Mouse (Mus musculus) stomach, embryonic 14.5 days (tissue): ENCODE results near the gene Tbc1d20. TPM values are rescaled to one million over a fixed set of nuclear protein-coding genes. Genes with fewer than 3 reads are reported as not detected.
"Not testable (repeated sequence)": the region's sequence is repeated elsewhere in the genome, so short reads cannot be mapped to it uniquely, and the experiment has no call there.

Source experiments
- ATAC-seq: fragments of 200-750 bp; cut with Nextera tagmentation; 2 replicates; pipeline ENCODE4 v1.8.0; 2017; ENCODE audit warnings: low read depth, moderate TSS enrichment; ENCODE audit not compliant: insufficient number of reproducible peaks, insufficient read depth, low FRiP score
- H3K27ac ChIP-seq: fragments of 300-500 bp; sonication (generic); 2 replicates; pipeline ENCODE4 v1.5.1; 2014; ENCODE audit warnings: mild to moderate bottlenecking, low read length, moderate library complexity, mixed read lengths
- H3K27me3 ChIP-seq: fragments of 300-500 bp; sonication (generic); 2 replicates; pipeline ENCODE4 v1.6.1; 2014; ENCODE audit warnings: low read length, control low read depth, mixed read lengths; ENCODE audit not compliant: control insufficient read depth, insufficient read depth
- H3K36me3 ChIP-seq: fragments of 300-500 bp; sonication (generic); 2 replicates; pipeline ENCODE4 v1.6.1; 2014; ENCODE audit warnings: mild to moderate bottlenecking, control low read depth, low read length, moderate library complexity, mixed read lengths; ENCODE audit not compliant: control insufficient read depth, insufficient read depth
- H3K4me1 ChIP-seq: fragments of 300-500 bp; sonication (generic); 2 replicates; pipeline ENCODE4 v1.6.1; 2014; ENCODE audit warnings: low read length, control low read depth, mixed read lengths; ENCODE audit not compliant: control insufficient read depth, insufficient read depth
- H3K4me2 ChIP-seq: fragments of 300-500 bp; sonication (generic); replicated peaks from 2 replicates; pipeline ENCODE4 v1.6.1; 2014; ENCODE audit warnings: low read depth, low read length, control low read depth
- H3K4me3 ChIP-seq: fragments of 300-500 bp; sonication (generic); 2 replicates; pipeline ENCODE4 v1.5.1; 2014; ENCODE audit warnings: low read depth, low read length, control low read depth
- H3K9ac ChIP-seq: fragments of 300-500 bp; sonication (generic); replicated peaks from 2 replicates; pipeline ENCODE4 v1.6.1; 2014; ENCODE audit warnings: low read depth, mild to moderate bottlenecking, control low read depth, low read length, moderate library complexity, mixed read lengths
- H3K9me3 ChIP-seq: fragments of 300-500 bp; sonication (generic); 2 replicates; pipeline ENCODE4 v1.6.1; 2016; ENCODE audit warnings: low read depth, low read length, control low read depth; ENCODE audit not compliant: control insufficient read depth
- WGBS: fragments of 180-500 bp; shearing (Covaris S2); extraction: QIAGEN DNeasy Blood & Tissue Kit; methylation state at CpG from one replicate; pipeline ENCODE4 v1.1.7; 2014; 5-methylcytosine and 5-hydroxymethylcytosine counted together
- polyA plus RNA-seq: library from polyadenylated mRNA; unstranded; fragments of >200 nt; fragmentation: Nextera tagmentation; extraction: Ambion mirVana; gene quantifications from 2 replicates; pipeline ENCODE4 v1.2.1, GENCODE M21; 2014

Tbc1d20 gene
- polyA plus RNA-seq, 1 experiment from 2014 or later = 40.0 TPM

- Histone ChIP-seq H3K36me3 (no peaks in the 10 kb centered on the region), H3K4me2 (no peak overlapping the region), H3K9ac (no peak overlapping the region), H3K27ac (no peak overlapping the region), H3K4me3 (no peak overlapping the region), H3K4me1 (no peaks in the 10 kb centered on the region), H3K9me3 (no peaks in the 10 kb centered on the region), H3K27me3 (no peaks in the 10 kb centered on the region)
- WGBS = 81% methylated on average over 3 of the region's 3 CpGs
- ATAC-seq = no peak
Observed at GRCm38 (mm10) chr2:152357254-152357653, 63.6 kb downstream of the Tbc1d20 start.

DNA sequence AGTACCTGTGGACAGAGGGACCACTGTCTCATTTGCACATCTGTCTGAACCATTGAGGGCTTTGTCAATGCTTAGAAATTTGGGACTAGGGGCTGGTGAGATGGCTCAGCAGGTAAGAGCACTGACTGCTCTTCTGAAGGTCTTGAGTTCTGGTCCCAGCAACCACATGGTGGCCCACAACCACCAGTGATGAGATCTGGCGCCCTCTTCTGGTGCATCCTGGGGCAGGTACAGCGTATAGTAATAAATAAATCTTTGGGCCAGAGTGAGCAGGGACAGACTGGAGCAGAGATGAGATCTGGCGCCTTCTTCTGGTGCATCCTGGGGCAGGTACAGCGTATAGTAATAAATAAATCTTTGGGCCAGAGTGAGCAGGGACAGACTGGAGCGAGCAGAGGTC lies 65.3 kb downstream of the Tbc1d20 start:
- 77% methylated on average over 5 of the region's 5 CpGs for WGBS
- not testable (repeated sequence) for ATAC-seq, H3K9ac ChIP-seq

GRCm38 (mm10) chr2:152359616-152360015 lies 66.0 kb downstream of the Tbc1d20 start:
- 53% methylated on average over 5 of the region's 5 CpGs for WGBS
- Histone ChIP-seq H3K36me3 (no peaks in the 10 kb centered on the region), H3K4me3 (no peak overlapping the region), H3K9me3 (no peaks in the 10 kb centered on the region), H3K4me2 (no peak overlapping the region), H3K27ac (0 out of 2 replicates have a peak overlapping the region, but pooled peaks have one; percentile 10), H3K27me3 (no peaks in the 10 kb centered on the region), H3K4me1 (peaks cover 4% of the 10 kb centered on the region; the same call in 1 of the 2 replicates), H3K9ac (no peak overlapping the region)
- no peak for ATAC-seq

More for the DNA sequence above, 65.3 kb downstream of the Tbc1d20 start:
- H3K27ac ChIP-seq, H3K4me3 ChIP-seq, H3K36me3 ChIP-seq, H3K27me3 ChIP-seq, H3K4me2 ChIP-seq, H3K4me1 ChIP-seq, H3K9me3 ChIP-seq: not testable (repeated sequence)

- no peak overlapping the region for H3K4me2 ChIP-seq
- WGBS = 41% methylated on average over 7 of the region's 7 CpGs
- H3K9me3 ChIP-seq = no peaks in the 10 kb centered on the region
- no peak overlapping the region for H3K9ac ChIP-seq
- 0 out of 2 replicates have a peak, but pooled peaks have one; percentile 56 for ATAC-seq
- H3K27me3 ChIP-seq = no peaks in the 10 kb centered on the region
- peaks cover 4% of the 10 kb centered on the region; the same call in 1 of the 2 replicates for H3K4me1 ChIP-seq
- no peak overlapping the region for H3K4me3 ChIP-seq
- no peaks in the 10 kb centered on the region for H3K36me3 ChIP-seq
- H3K27ac ChIP-seq = no peak overlapping the region
Observed at GRCm38 (mm10) chr2:152360271-152360775, 66.7 kb downstream of the Tbc1d20 start.

DNA sequence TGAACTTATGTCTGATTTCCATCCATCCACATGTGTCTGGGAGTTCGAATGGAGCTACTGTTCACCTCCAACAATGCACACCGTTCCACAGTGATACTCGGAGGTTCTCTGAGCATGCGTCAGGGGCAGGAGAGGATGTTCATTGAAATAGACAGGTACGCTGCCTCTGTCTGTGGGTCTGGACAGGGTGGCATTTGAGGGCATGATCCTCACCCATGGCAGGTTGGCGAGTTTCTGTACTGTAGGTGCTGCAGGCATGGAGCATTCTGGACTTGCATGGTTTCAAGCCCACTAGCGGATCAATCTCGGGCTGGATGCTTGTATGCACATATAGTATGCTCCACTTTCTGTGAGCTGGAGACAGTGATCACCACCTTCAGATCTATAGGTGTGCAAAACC lies 67.6 kb downstream of the Tbc1d20 start:
- H3K4me3 ChIP-seq = no peak overlapping the region
- no peak for ATAC-seq
- no peaks in the 10 kb centered on the region for H3K9me3 ChIP-seq
- H3K27ac ChIP-seq = no peak overlapping the region
- H3K4me1 ChIP-seq = peaks cover 4% of the 10 kb centered on the region; the same call in 1 of the 2 replicates
- H3K4me2 ChIP-seq = no peak overlapping the region
- no peak overlapping the region for H3K9ac ChIP-seq
- no peaks in the 10 kb centered on the region for H3K36me3 ChIP-seq
- WGBS = 88% methylated on average over 8 of the region's 8 CpGs
- no peaks in the 10 kb centered on the region for H3K27me3 ChIP-seq

Other genes starting within 250 kb of the Tbc1d20 start
- gene Scrt2, start 212.3 kb upstream of the Tbc1d20 start, polyA plus RNA-seq = 0.10 and 0.12 TPM in 2 replicates
- 7.6 and 11.4 TPM in 2 replicates for gene Srxn1, start 188.3 kb upstream of the Tbc1d20 start, polyA plus RNA-seq
- 12.9 and 14.1 TPM in 2 replicates for gene Tcf15, start 150.3 kb upstream of the Tbc1d20 start, polyA plus RNA-seq
- 129 and 133 TPM in 2 replicates for gene Csnk2a1, start 67.0 kb upstream of the Tbc1d20 start, polyA plus RNA-seq
- gene Rbck1, start 38.8 kb downstream of the Tbc1d20 start, polyA plus RNA-seq = 81.9 and 88.1 TPM in 2 replicates
- gene Trib3, start 50.2 kb downstream of the Tbc1d20 start, polyA plus RNA-seq = 0.73 and 1.1 TPM in 2 replicates
- gene Nrsn2, start 82.8 kb downstream of the Tbc1d20 start, polyA plus RNA-seq = 2.2 and 3.8 TPM in 2 replicates
- 13.6 and 15.7 TPM in 2 replicates for gene Sox12, start 104.2 kb downstream of the Tbc1d20 start, polyA plus RNA-seq
- gene Zcchc3, start 121.2 kb downstream of the Tbc1d20 start, polyA plus RNA-seq = 41.0 and 43.5 TPM in 2 replicates
- gene 6820408C15Rik, start 121.8 kb downstream of the Tbc1d20 start, polyA plus RNA-seq = 0.33 and 0.69 TPM in 2 replicates
- gene Defb23, start 170.8 kb downstream of the Tbc1d20 start, polyA plus RNA-seq = not detected in 2 replicates
- gene Defb20, start 183.2 kb downstream of the Tbc1d20 start, polyA plus RNA-seq = not detected in 2 replicates
- not detected in 2 replicates for gene Defb22, start 196.3 kb downstream of the Tbc1d20 start, polyA plus RNA-seq
- gene Defb26, start 217.9 kb downstream of the Tbc1d20 start, polyA plus RNA-seq = not detected in 2 replicates
- gene Defb28, start 224.4 kb downstream of the Tbc1d20 start, polyA plus RNA-seq = not detected in 2 replicates
- gene Defb29, start 246.3 kb downstream of the Tbc1d20 start, polyA plus RNA-seq = not detected in 2 replicates